Mouse (Mus musculus) midbrain, embryonic 11.5 days (tissue): ENCODE data around the gene Eif3k. TPM values are rescaled to one million over a fixed set of nuclear protein-coding genes. Genes with fewer than 3 reads are reported as not detected.

Source experiments
- ATAC-seq: fragments of 200-750 bp; cut with Nextera tagmentation; 2 replicates; pipeline ENCODE4 v1.8.0; 2017; ENCODE audit warnings: moderate TSS enrichment, moderate library complexity; ENCODE audit not compliant: low FRiP score
- DNase-seq: peaks from one replicate; pipeline ENCODE4 v3.0.0; 2015; ENCODE audit warnings: low spot score; ENCODE audit errors: missing footprints
- H3K27ac ChIP-seq: fragments of 300-500 bp; sonication (generic); 2 replicates; pipeline ENCODE4 v1.5.1; 2014; ENCODE audit warnings: low read depth, low read length
- H3K27me3 ChIP-seq: fragments of 300-500 bp; sonication (generic); 2 replicates; pipeline ENCODE4 v1.6.1; 2014; ENCODE audit warnings: mild to moderate bottlenecking, low read length, moderate library complexity, mixed read lengths; ENCODE audit not compliant: control insufficient read depth, insufficient read depth
- H3K36me3 ChIP-seq: fragments of 300-500 bp; sonication (generic); 2 replicates; pipeline ENCODE4 v1.6.1; 2014; ENCODE audit warnings: mild to moderate bottlenecking, low read length, moderate library complexity, mixed read lengths; ENCODE audit not compliant: control insufficient read depth, insufficient read depth
- H3K4me1 ChIP-seq: fragments of 300-500 bp; sonication (generic); 2 replicates; pipeline ENCODE4 v1.6.1; 2014; ENCODE audit warnings: low read length; ENCODE audit not compliant: control insufficient read depth, insufficient read depth
- H3K4me2 ChIP-seq: fragments of 300-500 bp; sonication (generic); 2 replicates; pipeline ENCODE4 v1.6.1; 2014; ENCODE audit warnings: mild to moderate bottlenecking, moderate library complexity
- H3K4me3 ChIP-seq: fragments of 300-500 bp; sonication (generic); 2 replicates; pipeline ENCODE4 v1.5.1; 2014; ENCODE audit warnings: low read depth, low read length
- H3K9ac ChIP-seq: fragments of 300-500 bp; sonication (generic); 2 replicates; pipeline ENCODE4 v1.6.1; 2014; ENCODE audit warnings: low read length
- H3K9me3 ChIP-seq: fragments of 300-500 bp; sonication (generic); 2 replicates; pipeline ENCODE4 v1.6.1; 2016; ENCODE audit warnings: low read length; ENCODE audit not compliant: control insufficient read depth
- WGBS: fragments of 180-500 bp; shearing (Covaris S2); extraction: QIAGEN DNeasy Blood & Tissue Kit; methylation state at CpG from one replicate; pipeline ENCODE4 v1.1.7; 2014; 5-methylcytosine and 5-hydroxymethylcytosine counted together
- polyA plus RNA-seq: library from polyadenylated mRNA; unstranded; fragments of >200 nt; fragmentation: Nextera tagmentation; extraction: Ambion mirVana; gene quantifications from 2 replicates; pipeline ENCODE4 v1.2.1, GENCODE M21; 2014

The Eif3k gene
- polyA plus RNA-seq, 1 experiment from 2014 or later, result 392 TPM

- H3K27ac ChIP-seq, result no peak overlapping the region
- ATAC-seq (no peak), DNase-seq (peak; percentile 89)
- peaks cover 6% of the 10 kb centered on the region for H3K4me1 ChIP-seq
- H3K4me3 ChIP-seq, result peak overlapping the region; percentile 36
- peaks cover 3% of the 10 kb centered on the region; the same call in 1 of the 2 replicates for H3K9me3 ChIP-seq
- H3K4me2 ChIP-seq, result peak overlapping the region; percentile 55
- WGBS, result 5% methylated on average over 75 of the region's 88 CpGs
- H3K9ac ChIP-seq, result peak overlapping the region; percentile 48
- H3K36me3 ChIP-seq, result no peaks in the 10 kb centered on the region
- peaks cover 32% of the 10 kb centered on the region for H3K27me3 ChIP-seq
Observed at GRCm38 (mm10) chr7:29019447-29020220, 38.0 kb upstream of the Eif3k start.

DNA sequence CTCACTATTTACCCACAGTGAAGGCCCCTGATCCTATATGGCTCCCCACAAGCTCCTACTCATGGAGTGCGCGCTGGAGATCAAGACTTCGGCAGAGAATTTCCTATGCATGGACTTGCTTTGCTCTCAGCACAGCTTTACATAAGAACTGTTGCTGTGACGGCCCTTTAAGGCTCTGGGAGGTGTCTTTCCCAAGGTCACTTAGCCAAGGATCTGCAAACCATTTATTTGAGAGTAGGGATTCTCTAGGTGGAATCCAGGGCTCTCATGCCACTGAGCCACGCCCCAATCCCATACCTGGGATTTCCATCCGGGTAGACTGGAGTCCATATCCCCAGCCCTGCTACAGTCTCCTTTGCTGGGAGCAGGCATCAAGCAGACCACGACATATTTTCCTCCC is 35.6 kb upstream of the Eif3k start:
- H3K4me3 ChIP-seq, result no peak overlapping the region
- ATAC-seq (no peak), DNase-seq (no peak)
- WGBS, result 88% methylated on average over 7 of the region's 7 CpGs
- H3K36me3 ChIP-seq, result no peaks in the 10 kb centered on the region
- no peak overlapping the region for H3K4me2 ChIP-seq
- H3K9ac ChIP-seq, result no peak overlapping the region
- no peak overlapping the region for H3K27ac ChIP-seq
- peaks cover 3% of the 10 kb centered on the region; the same call in 1 of the 2 replicates for H3K9me3 ChIP-seq
- peaks cover 6% of the 10 kb centered on the region for H3K4me1 ChIP-seq
- peaks cover 32% of the 10 kb centered on the region for H3K27me3 ChIP-seq

DNA sequence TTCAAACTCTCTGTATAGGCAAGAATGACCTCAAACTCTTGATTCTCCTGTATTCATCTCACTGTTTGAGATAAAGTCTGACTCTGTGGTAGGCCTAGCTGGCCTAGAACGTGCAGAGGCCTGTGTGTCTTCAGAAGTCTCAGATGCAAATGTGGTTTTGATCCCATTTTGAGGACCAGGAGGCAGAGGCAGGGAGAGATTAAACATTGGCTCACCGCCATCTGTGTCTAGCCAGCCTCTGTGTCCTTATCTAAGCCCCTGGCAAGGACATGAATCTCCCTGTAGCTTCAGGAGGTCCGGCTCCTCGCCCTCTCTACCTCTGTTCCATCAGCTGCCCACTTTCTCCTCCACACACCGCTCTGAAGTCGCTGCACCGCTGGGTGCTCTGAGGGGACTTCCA is 34.8 kb upstream of the Eif3k start:
- DNase-seq (no peak), ATAC-seq (no peak)
- H3K27ac ChIP-seq, result no peak overlapping the region
- H3K9me3 ChIP-seq, result peaks cover 3% of the 10 kb centered on the region; the same call in 1 of the 2 replicates
- H3K9ac ChIP-seq, result no peak overlapping the region
- H3K27me3 ChIP-seq, result peaks cover 32% of the 10 kb centered on the region
- H3K4me2 ChIP-seq, result no peak overlapping the region
- 83% methylated on average over 7 of the region's 7 CpGs for WGBS
- H3K4me3 ChIP-seq, result no peak overlapping the region
- H3K36me3 ChIP-seq, result no peaks in the 10 kb centered on the region
- peaks cover 6% of the 10 kb centered on the region for H3K4me1 ChIP-seq

DNA sequence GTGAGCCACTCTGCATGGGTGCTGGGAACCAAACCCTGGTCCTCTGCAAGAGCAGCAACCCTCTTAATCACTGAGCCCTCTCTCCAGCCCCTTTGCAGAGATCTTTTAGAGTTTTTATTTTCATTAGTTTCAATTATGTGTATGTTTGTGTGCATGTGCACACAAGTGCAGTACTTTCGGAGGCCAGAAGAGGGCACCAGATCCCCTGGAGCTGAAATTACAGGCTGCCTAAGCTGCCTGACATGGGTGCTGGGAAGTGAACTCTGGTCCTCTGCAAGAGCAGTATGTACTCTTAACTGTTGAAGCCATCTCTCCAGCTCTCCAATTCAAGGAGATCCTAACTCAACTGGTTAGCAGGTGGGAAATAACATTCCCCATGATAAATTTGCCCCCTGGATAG is 33.3 kb upstream of the Eif3k start:
- WGBS, result 96% methylated on average over 1 of the region's 1 CpGs
- no peaks in the 10 kb centered on the region for H3K36me3 ChIP-seq
- H3K9ac ChIP-seq, result no peak overlapping the region
- no peak overlapping the region for H3K27ac ChIP-seq
- no peak overlapping the region for H3K4me3 ChIP-seq
- no peak for ATAC-seq
- peaks cover 3% of the 10 kb centered on the region; the same call in 1 of the 2 replicates for H3K9me3 ChIP-seq
- H3K4me2 ChIP-seq, result no peak overlapping the region
- peaks cover 20% of the 10 kb centered on the region for H3K27me3 ChIP-seq
- no peak for DNase-seq
- peaks cover 6% of the 10 kb centered on the region for H3K4me1 ChIP-seq

GRCm38 (mm10) chr7:29008714-29009113 is 27.1 kb upstream of the Eif3k start:
- H3K9me3 ChIP-seq, result no peaks in the 10 kb centered on the region
- ATAC-seq, result no peak
- 77% methylated on average over 9 of the region's 9 CpGs for WGBS
- H3K36me3 ChIP-seq, result no peaks in the 10 kb centered on the region
- no peak overlapping the region for H3K4me3 ChIP-seq
- no peaks in the 10 kb centered on the region for H3K27me3 ChIP-seq
- no peaks in the 10 kb centered on the region for H3K4me1 ChIP-seq
- H3K27ac ChIP-seq, result no peak overlapping the region
- no peak overlapping the region for H3K4me2 ChIP-seq
- no peak for DNase-seq
- H3K9ac ChIP-seq, result no peak overlapping the region

- H3K27ac ChIP-seq, result no peak overlapping the region
- no peak for DNase-seq
- H3K9me3 ChIP-seq, result no peaks in the 10 kb centered on the region
- no peak for ATAC-seq
- H3K4me2 ChIP-seq, result no peak overlapping the region
- no peaks in the 10 kb centered on the region for H3K4me1 ChIP-seq
- no peak overlapping the region for H3K4me3 ChIP-seq
- H3K36me3 ChIP-seq, result no peaks in the 10 kb centered on the region
- no peak overlapping the region for H3K9ac ChIP-seq
- H3K27me3 ChIP-seq, result no peaks in the 10 kb centered on the region
- 94% methylated on average over 10 of the region's 10 CpGs for WGBS
Observed at GRCm38 (mm10) chr7:29008171-29008570, 26.5 kb upstream of the Eif3k start.

DNA sequence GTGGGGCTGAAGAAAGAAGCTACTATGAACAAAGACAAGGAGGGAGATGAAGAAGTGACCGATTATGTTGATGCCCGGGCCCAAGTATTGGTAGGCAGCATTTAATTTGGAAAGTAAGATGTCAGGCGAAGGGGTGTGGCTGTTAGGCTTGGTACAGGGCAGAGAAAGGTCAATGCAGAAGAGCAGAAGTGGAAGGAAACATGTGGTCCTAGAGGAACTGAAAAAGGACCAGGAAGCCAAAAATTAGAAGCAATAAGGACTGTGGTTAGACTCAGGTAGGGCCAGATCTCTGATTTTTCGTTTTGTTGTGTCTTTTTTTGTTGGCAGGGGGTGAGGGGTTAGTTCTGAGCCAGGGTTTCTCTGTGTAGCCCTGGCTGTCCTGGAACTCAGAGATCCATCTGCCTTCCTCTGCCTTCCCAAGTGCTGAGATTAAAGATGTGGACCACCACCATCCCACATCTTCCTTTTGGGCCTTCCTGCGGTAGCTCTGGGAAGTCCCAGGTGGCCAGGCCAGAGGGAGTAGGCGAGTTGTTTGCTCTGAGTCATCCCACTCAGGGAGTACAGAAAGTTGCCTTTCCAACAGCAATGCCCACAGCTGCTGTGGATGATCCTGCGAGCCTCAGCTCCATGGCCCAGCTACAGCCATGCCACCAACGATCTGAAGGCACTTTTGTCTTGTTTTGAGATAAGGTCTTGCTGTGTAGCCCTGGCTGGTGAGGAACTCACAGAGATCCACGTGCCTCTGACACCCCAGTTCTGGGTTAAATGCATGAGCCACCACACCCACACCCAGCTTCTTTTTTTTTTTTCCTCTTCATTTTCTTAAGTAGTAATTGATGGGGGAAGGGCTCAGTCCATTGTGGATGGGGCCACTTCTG is 25.8 kb upstream of the Eif3k start:
- ATAC-seq (no peak), DNase-seq (no peak)
- no peak overlapping the region for H3K27ac ChIP-seq
- WGBS, result 80% methylated on average over 9 of the region's 9 CpGs
- H3K36me3 ChIP-seq, result no peaks in the 10 kb centered on the region
- no peak overlapping the region for H3K4me3 ChIP-seq
- H3K27me3 ChIP-seq, result no peaks in the 10 kb centered on the region
- H3K4me2 ChIP-seq, result no peak overlapping the region
- no peaks in the 10 kb centered on the region for H3K4me1 ChIP-seq
- no peaks in the 10 kb centered on the region for H3K9me3 ChIP-seq
- H3K9ac ChIP-seq, result no peak overlapping the region

- WGBS, result 5% methylated on average over 43 of the region's 43 CpGs
- Histone ChIP-seq H3K9ac (peak overlapping the region; percentile 72), H3K27me3 (no peaks in the 10 kb centered on the region), H3K9me3 (no peaks in the 10 kb centered on the region), H3K36me3 (no peaks in the 10 kb centered on the region), H3K4me3 (peak overlapping the region; percentile 45), H3K4me2 (peak overlapping the region; percentile 85), H3K27ac (no peak overlapping the region), H3K4me1 (no peaks in the 10 kb centered on the region)
- peak; percentile 98 for DNase-seq
- ATAC-seq, result peak; percentile 83
Observed at GRCm38 (mm10) chr7:29000651-29001605, 19.3 kb upstream of the Eif3k start.
